Mouse (Mus musculus) limb, embryonic 12.5 days (tissue): ENCODE measurements around the gene Nfe2. TPM values are rescaled to one million over a fixed set of nuclear protein-coding genes. Genes with fewer than 3 reads are reported as not detected.
"Not testable (repeated sequence)": the region's sequence is repeated elsewhere in the genome, so short reads cannot be mapped to it uniquely, and the experiment has no call there.

ENCODE experiments used
- ATAC-seq: fragments of 200-750 bp; cut with Nextera tagmentation; 2 replicates; pipeline ENCODE4 v1.8.0; 2017; ENCODE audit warnings: low read depth, moderate TSS enrichment; ENCODE audit not compliant: insufficient number of reproducible peaks, insufficient read depth, low FRiP score, low TSS enrichment
- H3K27ac ChIP-seq: fragments of 300-500 bp; sonication (generic); 2 replicates; pipeline ENCODE4 v1.5.1; 2016; ENCODE audit warnings: mild to moderate bottlenecking, moderate library complexity
- H3K27me3 ChIP-seq: fragments of 300-500 bp; sonication (generic); 2 replicates; pipeline ENCODE4 v1.6.1; 2016; ENCODE audit warnings: mild to moderate bottlenecking, moderate library complexity
- H3K36me3 ChIP-seq: fragments of 300-500 bp; sonication (generic); 2 replicates; pipeline ENCODE4 v1.6.1; 2016; ENCODE audit warnings: mild to moderate bottlenecking, moderate library complexity
- H3K4me1 ChIP-seq: fragments of 300-500 bp; sonication (generic); replicated peaks from 2 replicates; pipeline ENCODE4 v1.6.1; 2016
- H3K4me2 ChIP-seq: fragments of 300-500 bp; sonication (generic); 2 replicates; pipeline ENCODE4 v1.6.1; 2016; ENCODE audit warnings: mild to moderate bottlenecking, moderate library complexity
- H3K4me3 ChIP-seq: fragments of 300-500 bp; sonication (generic); replicated peaks from 2 replicates; pipeline ENCODE4 v1.5.1; 2016; ENCODE audit warnings: mild to moderate bottlenecking
- H3K9ac ChIP-seq: fragments of 300-500 bp; sonication (generic); replicated peaks from 2 replicates; pipeline ENCODE4 v1.6.1; 2016; ENCODE audit warnings: mild to moderate bottlenecking, moderate library complexity
- H3K9me3 ChIP-seq: fragments of 300-500 bp; sonication (generic); 2 replicates; pipeline ENCODE4 v1.6.1; 2016; ENCODE audit warnings: mild to moderate bottlenecking, moderate library complexity
- WGBS: fragments of 180-500 bp; shearing (Covaris S2); methylation state at CpG from one replicate; pipeline ENCODE4 v1.1.7; 2016; 5-methylcytosine and 5-hydroxymethylcytosine counted together
- polyA plus RNA-seq: library from polyadenylated mRNA; unstranded; fragments of >200 nt; fragmentation: Nextera tagmentation; extraction: Ambion mirVana; gene quantifications from 2 replicates; pipeline ENCODE4 v1.2.1, GENCODE M21; 2016

Gene Nfe2
- polyA plus RNA-seq, 1 experiment from 2014 or later, result 4.6 TPM

GRCm38 (mm10) chr15:103290417-103290816 is 32.2 kb upstream of the Nfe2 start:
- no peak overlapping the region for H3K9ac ChIP-seq
- peak overlapping the region; percentile 84 for H3K27ac ChIP-seq
- no peak overlapping the region for H3K4me3 ChIP-seq
- peaks cover 62% of the 10 kb centered on the region for H3K4me1 ChIP-seq
- H3K4me2 ChIP-seq, result no peak overlapping the region
- no peaks in the 10 kb centered on the region for H3K27me3 ChIP-seq
- H3K9me3 ChIP-seq, result no peaks in the 10 kb centered on the region
- H3K36me3 ChIP-seq, result peaks cover 55% of the 10 kb centered on the region
- ATAC-seq, result no peak
- 64% methylated on average over 6 of the region's 6 CpGs for WGBS

DNA sequence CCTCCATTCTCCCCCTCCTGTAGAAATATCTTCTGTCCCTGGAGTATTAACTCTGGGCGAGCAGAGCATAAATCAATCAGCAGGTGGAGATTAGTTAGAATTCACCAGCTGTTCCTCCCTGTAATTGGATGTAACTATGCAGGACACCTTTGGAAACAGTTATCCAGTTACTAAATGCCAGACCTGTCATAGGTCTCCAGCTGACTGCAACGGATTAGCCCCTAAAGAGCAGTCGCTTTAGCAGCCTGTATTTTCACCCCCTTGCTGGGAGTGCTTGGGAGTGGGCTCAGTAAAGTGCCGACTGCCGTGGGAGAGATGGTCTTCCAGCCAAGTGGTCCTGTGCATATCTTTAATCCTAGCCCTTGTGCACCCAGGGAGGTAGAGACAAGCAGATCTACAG is 31.4 kb upstream of the Nfe2 start:
- Histone ChIP-seq H3K9ac (no peak overlapping the region), H3K4me1 (peaks cover 63% of the 10 kb centered on the region), H3K4me2 (no peak overlapping the region), H3K36me3 (peaks cover 55% of the 10 kb centered on the region), H3K27ac (peak overlapping the region; percentile 84), H3K4me3 (no peak overlapping the region), H3K27me3 (no peaks in the 10 kb centered on the region), H3K9me3 (no peaks in the 10 kb centered on the region)
- 10% methylated on average over 5 of the region's 5 CpGs for WGBS
- 0 out of 2 replicates have a peak, but pooled peaks have one; percentile 27 for ATAC-seq

DNA sequence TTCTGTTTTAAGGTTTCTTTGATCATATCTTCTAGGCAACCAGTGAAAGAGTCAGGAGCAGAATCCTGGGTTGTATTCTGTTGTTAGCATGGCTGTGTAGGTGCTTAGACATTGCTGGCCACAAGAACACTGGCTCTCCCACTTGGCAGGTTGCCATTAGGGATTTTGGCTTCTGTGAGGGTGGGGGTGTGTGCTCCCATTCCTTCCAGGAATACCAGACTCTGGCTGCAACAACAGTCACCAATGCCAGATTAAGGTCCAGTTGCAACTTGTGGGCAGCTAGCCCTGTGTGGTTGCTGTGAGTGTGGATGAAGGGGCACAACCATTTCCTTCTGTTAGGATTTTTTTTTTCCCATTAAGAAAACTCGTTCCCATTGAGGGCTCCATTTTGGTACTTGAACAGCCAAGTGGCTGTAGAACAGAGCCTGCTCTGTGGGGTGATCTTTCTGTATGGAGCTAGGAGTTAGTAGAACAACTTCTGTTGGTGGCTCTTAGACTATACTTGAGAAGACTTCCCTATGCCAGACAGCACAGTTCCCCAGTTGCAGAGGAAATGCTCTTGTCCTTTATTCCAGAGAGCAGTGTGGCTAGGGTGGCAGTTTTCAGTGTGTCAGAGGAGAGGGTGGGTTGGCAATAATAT is 27.7 kb upstream of the Nfe2 start:
- Histone ChIP-seq H3K4me1 (peaks cover 56% of the 10 kb centered on the region), H3K36me3 (peaks cover 31% of the 10 kb centered on the region; the same call in 1 of the 2 replicates), H3K4me3 (no peak overlapping the region), H3K4me2 (no peak overlapping the region), H3K27ac (peak overlapping the region; percentile 59), H3K9ac (no peak overlapping the region), H3K9me3 (no peaks in the 10 kb centered on the region), H3K27me3 (no peaks in the 10 kb centered on the region)
- WGBS, result 46% methylated on average over 1 of the region's 1 CpGs
- no peak for ATAC-seq

- WGBS, result 38% methylated on average over 2 of the region's 2 CpGs
- Histone ChIP-seq H3K27me3 (no peaks in the 10 kb centered on the region), H3K4me1 (peaks cover 48% of the 10 kb centered on the region), H3K9ac (no peak overlapping the region), H3K27ac (peak overlapping the region; percentile 59), H3K9me3 (no peaks in the 10 kb centered on the region), H3K4me3 (no peak overlapping the region), H3K4me2 (no peak overlapping the region), H3K36me3 (peaks cover 18% of the 10 kb centered on the region; the same call in 1 of the 2 replicates)
- ATAC-seq, result no peak
These were observed 26.4 kb upstream of the Nfe2 start for GRCm38 (mm10) chr15:103284647-103285046.

DNA sequence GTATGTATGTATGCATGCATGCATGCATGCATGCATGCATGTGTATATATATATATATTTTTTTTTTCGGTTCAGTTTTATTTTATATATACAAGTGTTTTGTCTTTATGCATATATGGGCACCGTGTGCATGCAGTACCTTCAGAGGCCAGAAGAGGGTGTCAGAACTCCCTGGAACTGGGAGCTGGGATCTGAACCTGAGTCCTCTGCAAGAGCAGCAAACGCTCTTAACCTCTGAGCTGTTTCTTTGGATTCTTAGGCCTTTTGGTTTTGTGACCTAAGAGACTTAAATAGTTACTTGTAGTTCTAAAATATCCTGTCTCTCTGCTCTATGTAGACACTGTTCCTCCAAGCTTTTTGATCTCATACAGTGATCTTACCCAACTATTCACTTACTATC is 25.9 kb upstream of the Nfe2 start:
- no peak overlapping the region for H3K27ac ChIP-seq
- H3K9ac ChIP-seq, result no peak overlapping the region
- H3K36me3 ChIP-seq, result peaks cover 14% of the 10 kb centered on the region; the same call in 1 of the 2 replicates
- H3K4me1 ChIP-seq, result peaks cover 42% of the 10 kb centered on the region
- WGBS, result 58% methylated on average over 3 of the region's 3 CpGs
- no peaks in the 10 kb centered on the region for H3K27me3 ChIP-seq
- no peaks in the 10 kb centered on the region for H3K9me3 ChIP-seq
- ATAC-seq, result no peak
- H3K4me2 ChIP-seq, result no peak overlapping the region
- no peak overlapping the region for H3K4me3 ChIP-seq

DNA sequence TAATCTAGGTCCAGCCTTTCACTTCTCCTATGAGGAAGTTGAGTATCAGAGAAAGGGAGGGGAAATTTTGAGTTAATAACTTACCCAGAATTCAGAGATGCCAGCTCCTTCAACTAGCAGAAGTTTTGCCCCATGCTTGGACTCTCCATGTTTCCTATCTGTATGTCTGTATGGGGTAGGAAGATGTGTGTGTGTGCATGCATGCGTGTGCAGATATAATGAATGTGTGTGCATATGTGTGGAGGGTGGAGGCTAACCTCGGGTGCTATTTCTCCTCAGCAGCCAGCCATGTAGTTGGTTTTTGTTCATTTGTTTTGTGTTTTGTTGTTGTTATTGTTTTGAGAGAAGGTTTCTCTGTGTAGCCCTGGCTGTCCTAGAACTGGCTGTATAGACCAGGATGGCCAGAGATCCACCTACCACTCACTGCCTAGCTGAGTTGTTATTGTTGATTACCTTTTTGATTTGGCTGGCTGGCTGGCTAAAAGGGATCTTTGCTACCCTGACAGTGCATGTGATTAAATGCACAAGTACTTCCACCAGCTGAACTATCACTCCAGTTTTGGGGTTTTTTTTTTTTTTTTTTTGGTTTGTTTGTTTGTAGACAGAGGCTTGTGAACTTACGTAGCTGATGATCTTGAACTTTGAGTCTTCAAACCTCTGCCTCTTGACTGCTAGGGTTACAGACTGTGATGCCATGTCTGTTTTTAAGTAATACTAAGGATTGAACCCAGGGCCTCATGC is 23.4 kb upstream of the Nfe2 start:
- 0 out of 2 replicates have a peak, but pooled peaks cover 4% of the 10 kb centered on the region for H3K36me3 ChIP-seq
- H3K27ac ChIP-seq, result no peak overlapping the region
- H3K9ac ChIP-seq, result no peak overlapping the region
- no peaks in the 10 kb centered on the region for H3K9me3 ChIP-seq
- no peak overlapping the region for H3K4me2 ChIP-seq
- H3K4me1 ChIP-seq, result peaks cover 48% of the 10 kb centered on the region
- WGBS, result 96% methylated on average over 3 of the region's 3 CpGs
- H3K27me3 ChIP-seq, result no peaks in the 10 kb centered on the region
- no peak for ATAC-seq
- H3K4me3 ChIP-seq, result no peak overlapping the region

- H3K4me3 ChIP-seq, result no peak overlapping the region
- no peaks in the 10 kb centered on the region for H3K27me3 ChIP-seq
- H3K9me3 ChIP-seq, result no peaks in the 10 kb centered on the region
- no peak overlapping the region for H3K4me2 ChIP-seq
- no peak for ATAC-seq
- no peak overlapping the region for H3K27ac ChIP-seq
- peaks cover 47% of the 10 kb centered on the region for H3K4me1 ChIP-seq
- 0 out of 2 replicates have a peak, but pooled peaks cover 4% of the 10 kb centered on the region for H3K36me3 ChIP-seq
- WGBS, result 52% methylated on average over 3 of the region's 3 CpGs
- no peak overlapping the region for H3K9ac ChIP-seq
These were observed 22.7 kb upstream of the Nfe2 start for GRCm38 (mm10) chr15:103280817-103281464.

DNA sequence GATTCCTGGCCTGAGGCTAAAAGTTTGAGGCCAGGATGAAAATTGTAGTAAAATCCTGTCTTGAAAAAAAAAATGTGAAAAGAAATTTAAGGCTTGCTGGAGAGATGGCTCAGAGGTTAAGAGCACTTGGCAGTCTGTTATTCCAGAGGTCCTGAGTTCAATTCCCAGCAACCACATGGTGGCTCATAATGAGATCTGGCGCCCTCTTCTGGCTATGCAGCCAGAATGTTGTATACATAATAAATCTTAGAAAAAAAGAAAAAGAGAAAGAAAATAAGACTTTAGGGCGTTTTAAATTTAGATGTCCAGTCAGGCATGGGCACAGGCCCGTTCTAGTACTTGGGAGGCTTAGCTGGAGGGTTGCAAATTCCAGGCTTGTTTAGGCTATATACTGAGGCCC is 21.5 kb upstream of the Nfe2 start:
- H3K27ac ChIP-seq, result no peak overlapping the region
- ATAC-seq, result no peak
- no peaks in the 10 kb centered on the region for H3K9me3 ChIP-seq
- 0 out of 2 replicates have a peak, but pooled peaks cover 4% of the 10 kb centered on the region for H3K36me3 ChIP-seq
- no peaks in the 10 kb centered on the region for H3K27me3 ChIP-seq
- H3K4me1 ChIP-seq, result peaks cover 35% of the 10 kb centered on the region
- 71% methylated on average over 3 of the region's 3 CpGs for WGBS
- H3K9ac ChIP-seq, result no peak overlapping the region
- H3K4me2 ChIP-seq, result no peak overlapping the region
- H3K4me3 ChIP-seq, result no peak overlapping the region

DNA sequence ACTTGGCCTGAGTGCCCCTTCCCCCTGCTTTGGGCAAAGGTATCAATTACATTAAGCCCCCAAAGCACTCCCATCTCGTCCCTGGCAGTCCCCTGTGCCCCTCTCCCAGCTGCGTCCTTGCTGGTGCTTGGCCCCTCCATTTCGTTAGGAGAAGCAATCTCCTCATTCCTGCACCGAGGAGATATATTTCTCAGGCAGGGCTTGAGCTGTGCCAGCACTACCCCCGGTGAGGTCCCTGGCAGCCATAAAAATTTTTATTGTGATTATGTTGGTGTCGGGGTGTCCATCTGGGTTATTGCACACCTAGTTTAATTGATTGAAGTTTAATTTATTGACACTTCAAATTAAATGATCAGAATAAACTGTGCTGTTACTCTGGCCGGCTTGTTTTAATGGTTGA is 19.7 kb upstream of the Nfe2 start:
- H3K9ac ChIP-seq, result 0 out of 2 replicates have a peak overlapping the region, but pooled peaks have one; percentile 12
- 34% methylated on average over 7 of the region's 7 CpGs for WGBS
- ATAC-seq, result no peak

GRCm38 (mm10) chr15:103275943-103276342 is 17.7 kb upstream of the Nfe2 start:
- not testable (repeated sequence) for H3K27me3 ChIP-seq, H3K9ac ChIP-seq, H3K27ac ChIP-seq, H3K4me2 ChIP-seq, H3K4me3 ChIP-seq, H3K36me3 ChIP-seq, H3K9me3 ChIP-seq, ATAC-seq
- peaks cover 38% of the 10 kb centered on the region for H3K4me1 ChIP-seq
- WGBS, result 95% methylated on average over 3 of the region's 3 CpGs

More for the DNA sequence above, 19.7 kb upstream of the Nfe2 start:
- Histone ChIP-seq H3K4me1 (peaks cover 40% of the 10 kb centered on the region), H3K4me2 (no peak overlapping the region), H3K27ac (peak overlapping the region; percentile 62), H3K27me3 (no peaks in the 10 kb centered on the region), H3K36me3 (0 out of 2 replicates have a peak, but pooled peaks cover 1% of the 10 kb centered on the region), H3K4me3 (no peak overlapping the region), H3K9me3 (no peaks in the 10 kb centered on the region)
